Mouse (Mus musculus) E14TG2a.4 (cell line): ENCODE data around the gene Fam126a.

Experiments
- CTCF ChIP-seq: conservative IDR thresholded peaks from 2 replicates; pipeline ENCODE4 v1.5.1; 2014; ENCODE audit warnings: low read length
- NANOG ChIP-seq: IDR thresholded peaks from 2 replicates; pipeline ENCODE4 v1.6.1; 2014; ENCODE audit warnings: borderline replicate concordance, low read length, mixed read lengths

DNA sequence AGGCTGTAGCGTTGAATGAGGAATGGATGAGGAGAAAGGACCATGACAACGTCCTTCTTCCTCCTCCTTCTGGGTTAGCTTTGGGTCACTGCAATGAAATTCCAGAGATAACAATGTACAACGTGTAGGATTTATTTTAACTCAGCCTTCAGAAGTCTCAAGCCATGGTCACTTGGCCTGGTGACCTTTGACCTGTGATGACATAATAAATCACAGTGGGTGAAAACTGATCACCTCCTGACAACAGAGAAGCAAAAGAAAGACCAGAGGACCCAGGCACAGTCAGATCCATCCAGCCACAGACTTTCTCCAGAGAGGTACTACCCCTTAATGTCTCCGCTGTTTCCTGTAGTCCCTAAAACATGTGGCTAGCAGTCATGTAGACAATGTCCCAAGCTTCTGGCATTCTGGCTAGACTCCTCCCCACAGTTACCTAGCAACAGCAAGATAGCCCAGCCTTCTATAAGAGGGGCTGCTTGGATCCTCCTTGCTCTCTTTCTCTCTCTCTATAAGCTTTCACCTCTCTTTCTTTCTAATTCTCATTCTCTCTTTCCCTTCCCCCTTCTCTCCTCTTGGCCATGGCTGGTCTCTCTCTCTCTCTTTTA, 121.9 kb downstream of the Fam126a start:
- TF ChIP-seq CTCF: no peak
- no peak for TF ChIP-seq NANOG
